Mouse (Mus musculus): ENCODE measurements at regions not wholly inside any gene's neighbourhood (a gene's known extent, or its start where the extent isn't known, plus 50 kb on each side); places are given as distances from the start of the nearest gene placed in this dataset.

GRCm38 (mm10) chr1:184454381-184454780 lies 278.0 kb downstream of the Hlx start:
- no peak for TF ChIP-seq CHD2 (IDR thresholded peaks at IDR 0.05; ENCODE audit: low read depth, low read length)
- no peak for TF ChIP-seq ZC3H11A (IDR thresholded peaks at IDR 0.05; ENCODE audit: borderline replicate concordance, low read depth, low read length)
- TF ChIP-seq MAFK (IDR thresholded peaks at IDR 0.05; ENCODE audit: insufficient read depth, low read depth, low read length), result no peak
